Mouse (Mus musculus) heart, embryonic 13.5 days (tissue): ENCODE results near the gene Cd300lg. TPM values are rescaled to one million over a fixed set of nuclear protein-coding genes. Genes with fewer than 3 reads are reported as not detected.

Experiments used
- ATAC-seq: fragments of 200-750 bp; cut with Nextera tagmentation; 2 replicates; pipeline ENCODE4 v1.8.0; 2017; ENCODE audit warnings: moderate TSS enrichment; ENCODE audit not compliant: insufficient number of reproducible peaks, low FRiP score, low TSS enrichment; ENCODE audit errors: extremely low read depth
- H3K27ac ChIP-seq: fragments of 300-500 bp; sonication (generic); replicated peaks from 2 replicates; pipeline ENCODE4 v1.5.1; 2015; ENCODE audit warnings: moderate library complexity, mild to moderate bottlenecking, inconsistent platforms
- H3K27me3 ChIP-seq: fragments of 300-500 bp; sonication (generic); replicated peaks from 2 replicates; pipeline ENCODE4 v1.6.1; 2015; ENCODE audit warnings: mild to moderate bottlenecking, inconsistent platforms
- H3K36me3 ChIP-seq: fragments of 300-500 bp; sonication (generic); 2 replicates; pipeline ENCODE4 v1.6.1; 2015; ENCODE audit warnings: mild to moderate bottlenecking, inconsistent platforms
- H3K4me1 ChIP-seq: fragments of 300-500 bp; sonication (generic); 2 replicates; pipeline ENCODE4 v1.6.1; 2015; ENCODE audit warnings: inconsistent platforms
- H3K4me2 ChIP-seq: fragments of 300-500 bp; sonication (generic); 2 replicates; pipeline ENCODE4 v1.6.1; 2015; ENCODE audit warnings: inconsistent platforms, mild to moderate bottlenecking, moderate library complexity
- H3K4me3 ChIP-seq: fragments of 300-500 bp; sonication (generic); 2 replicates; pipeline ENCODE4 v1.5.1; 2015; ENCODE audit warnings: moderate library complexity, mild to moderate bottlenecking, inconsistent platforms
- H3K9ac ChIP-seq: fragments of 300-500 bp; sonication (generic); 2 replicates; pipeline ENCODE4 v1.6.1; 2015; ENCODE audit warnings: inconsistent platforms, mild to moderate bottlenecking, moderate library complexity
- H3K9me3 ChIP-seq: fragments of 300-500 bp; sonication (generic); 2 replicates; pipeline ENCODE4 v1.6.1; 2016; ENCODE audit warnings: inconsistent platforms
- WGBS: fragments of 180-500 bp; shearing (Covaris S2); methylation state at CpG from one replicate; pipeline ENCODE4 v1.1.7; 2015; ENCODE audit warnings: mixed read lengths; 5-methylcytosine and 5-hydroxymethylcytosine counted together
- polyA plus RNA-seq: library from polyadenylated mRNA; unstranded; fragments of >200 nt; fragmentation: Nextera tagmentation; extraction: Ambion mirVana; gene quantifications from 2 replicates; pipeline ENCODE4 v1.2.1, GENCODE M21; 2015

Gene Cd300lg
- polyA plus RNA-seq, 1 experiment from 2014 or later: 2.7 TPM

- no peak overlapping the region for H3K4me2 ChIP-seq
- 58% methylated on average over 15 of the region's 15 CpGs for WGBS
- H3K27me3 ChIP-seq: 0 out of 2 replicates have a peak, but pooled peaks cover 3% of the 10 kb centered on the region
- ATAC-seq: peak; percentile 48; the same call in 1 of the 2 replicates
- H3K9me3 ChIP-seq: no peaks in the 10 kb centered on the region
- H3K4me1 ChIP-seq: 0 out of 2 replicates have a peak, but pooled peaks cover 4% of the 10 kb centered on the region
- H3K9ac ChIP-seq: no peak overlapping the region
- no peak overlapping the region for H3K27ac ChIP-seq
- peaks cover 18% of the 10 kb centered on the region; the same call in 1 of the 2 replicates for H3K36me3 ChIP-seq
- no peak overlapping the region for H3K4me3 ChIP-seq
Measured at GRCm38 (mm10) chr11:102008954-102009637, 32.2 kb upstream of the Cd300lg start.

GRCm38 (mm10) chr11:102010140-102010539, 31.2 kb upstream of the Cd300lg start:
- ATAC-seq: no peak
- Histone ChIP-seq H3K4me1 (0 out of 2 replicates have a peak, but pooled peaks cover 4% of the 10 kb centered on the region), H3K9me3 (no peaks in the 10 kb centered on the region), H3K9ac (no peak overlapping the region), H3K27me3 (0 out of 2 replicates have a peak, but pooled peaks cover 3% of the 10 kb centered on the region), H3K4me2 (no peak overlapping the region), H3K27ac (no peak overlapping the region), H3K4me3 (no peak overlapping the region), H3K36me3 (peaks cover 12% of the 10 kb centered on the region; the same call in 1 of the 2 replicates)
- WGBS: 76% methylated on average over 13 of the region's 13 CpGs

GRCm38 (mm10) chr11:102011510-102011909, 29.8 kb upstream of the Cd300lg start:
- no peak overlapping the region for H3K4me2 ChIP-seq
- H3K36me3 ChIP-seq: peaks cover 12% of the 10 kb centered on the region; the same call in 1 of the 2 replicates
- H3K9me3 ChIP-seq: no peaks in the 10 kb centered on the region
- 78% methylated on average over 8 of the region's 8 CpGs for WGBS
- H3K27me3 ChIP-seq: 0 out of 2 replicates have a peak, but pooled peaks cover 3% of the 10 kb centered on the region
- no peak overlapping the region for H3K4me3 ChIP-seq
- peaks cover 11% of the 10 kb centered on the region for H3K4me1 ChIP-seq
- H3K27ac ChIP-seq: no peak overlapping the region
- ATAC-seq: no peak
- H3K9ac ChIP-seq: no peak overlapping the region

- Histone ChIP-seq H3K9me3 (no peaks in the 10 kb centered on the region), H3K36me3 (peaks cover 14% of the 10 kb centered on the region; the same call in 1 of the 2 replicates), H3K27ac (no peak overlapping the region), H3K4me2 (no peak overlapping the region), H3K9ac (no peak overlapping the region), H3K4me3 (no peak overlapping the region), H3K27me3 (no peaks in the 10 kb centered on the region), H3K4me1 (peaks cover 14% of the 10 kb centered on the region)
- WGBS: 77% methylated on average over 8 of the region's 8 CpGs
- no peak for ATAC-seq
Measured at GRCm38 (mm10) chr11:102013201-102013600, 28.1 kb upstream of the Cd300lg start.

- whole genome bisulfite sequencing: 62% methylated on average over 6 of the region's 6 CpGs
- Histone ChIP-seq H3K9ac (no peak overlapping the region), H3K27me3 (no peaks in the 10 kb centered on the region), H3K9me3 (no peaks in the 10 kb centered on the region), H3K4me2 (no peak overlapping the region), H3K27ac (no peak overlapping the region), H3K4me1 (peaks cover 9% of the 10 kb centered on the region), H3K36me3 (peaks cover 14% of the 10 kb centered on the region; the same call in 1 of the 2 replicates), H3K4me3 (no peak overlapping the region)
- ATAC-seq: no peak
Measured at GRCm38 (mm10) chr11:102015472-102015871, 25.8 kb upstream of the Cd300lg start.

GRCm38 (mm10) chr11:102016136-102016535, 25.2 kb upstream of the Cd300lg start:
- Histone ChIP-seq H3K27me3 (no peaks in the 10 kb centered on the region), H3K4me1 (peaks cover 9% of the 10 kb centered on the region), H3K4me3 (no peak overlapping the region), H3K9ac (no peak overlapping the region), H3K9me3 (no peaks in the 10 kb centered on the region), H3K27ac (peak overlapping the region; percentile 40), H3K4me2 (no peak overlapping the region), H3K36me3 (peaks cover 14% of the 10 kb centered on the region; the same call in 1 of the 2 replicates)
- no peak for ATAC-seq
- 74% methylated on average over 1 of the region's 1 CpGs for WGBS

DNA sequence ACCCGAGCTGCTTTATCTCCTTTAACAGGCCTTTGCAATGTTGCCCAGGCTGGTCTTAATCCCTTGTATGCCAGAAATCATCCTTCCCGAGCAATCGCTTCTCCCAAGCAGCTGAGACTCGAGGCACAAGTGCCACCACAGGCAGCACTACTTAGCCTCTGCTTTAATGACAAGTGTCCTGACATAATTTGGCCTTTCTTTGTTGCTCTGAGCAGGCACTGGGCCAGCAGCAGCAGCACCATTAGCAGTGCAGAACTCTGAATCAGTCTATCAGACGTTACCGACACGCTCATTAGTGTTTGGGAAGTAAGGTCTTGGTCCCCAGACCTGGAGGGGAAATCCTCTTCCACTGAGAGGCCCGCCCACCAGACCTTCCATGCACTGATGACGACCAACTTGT, 21.6 kb upstream of the Cd300lg start:
- no peak for ATAC-seq

GRCm38 (mm10) chr11:102021196-102021595, 20.1 kb upstream of the Cd300lg start:
- no peak overlapping the region for H3K9ac ChIP-seq
- peaks cover 8% of the 10 kb centered on the region for H3K36me3 ChIP-seq
- ATAC-seq: no peak
- H3K4me3 ChIP-seq: no peak overlapping the region
- H3K27ac ChIP-seq: no peak overlapping the region
- no peak overlapping the region for H3K4me2 ChIP-seq
- peaks cover 13% of the 10 kb centered on the region for H3K4me1 ChIP-seq
- peaks cover 23% of the 10 kb centered on the region for H3K27me3 ChIP-seq
- H3K9me3 ChIP-seq: no peaks in the 10 kb centered on the region
- WGBS: 75% methylated on average over 5 of the region's 5 CpGs

More for the DNA sequence above, 21.6 kb upstream of the Cd300lg start:
- Histone ChIP-seq H3K27me3 (peaks cover 10% of the 10 kb centered on the region), H3K9me3 (no peaks in the 10 kb centered on the region), H3K9ac (no peak overlapping the region), H3K27ac (no peak overlapping the region), H3K4me3 (no peak overlapping the region), H3K36me3 (peaks cover 8% of the 10 kb centered on the region), H3K4me2 (no peak overlapping the region), H3K4me1 (peaks cover 9% of the 10 kb centered on the region)
- WGBS: 74% methylated on average over 9 of the region's 9 CpGs

- H3K27ac ChIP-seq: no peak overlapping the region
- H3K9me3 ChIP-seq: no peaks in the 10 kb centered on the region
- H3K9ac ChIP-seq: no peak overlapping the region
- no peak for ATAC-seq
- peaks cover 18% of the 10 kb centered on the region for H3K4me1 ChIP-seq
- no peak overlapping the region for H3K4me3 ChIP-seq
- 76% methylated on average over 13 of the region's 13 CpGs for WGBS
- H3K36me3 ChIP-seq: peaks cover 4% of the 10 kb centered on the region
- peaks cover 34% of the 10 kb centered on the region for H3K27me3 ChIP-seq
- H3K4me2 ChIP-seq: no peak overlapping the region
Measured at GRCm38 (mm10) chr11:102023406-102023805, 17.9 kb upstream of the Cd300lg start.

DNA sequence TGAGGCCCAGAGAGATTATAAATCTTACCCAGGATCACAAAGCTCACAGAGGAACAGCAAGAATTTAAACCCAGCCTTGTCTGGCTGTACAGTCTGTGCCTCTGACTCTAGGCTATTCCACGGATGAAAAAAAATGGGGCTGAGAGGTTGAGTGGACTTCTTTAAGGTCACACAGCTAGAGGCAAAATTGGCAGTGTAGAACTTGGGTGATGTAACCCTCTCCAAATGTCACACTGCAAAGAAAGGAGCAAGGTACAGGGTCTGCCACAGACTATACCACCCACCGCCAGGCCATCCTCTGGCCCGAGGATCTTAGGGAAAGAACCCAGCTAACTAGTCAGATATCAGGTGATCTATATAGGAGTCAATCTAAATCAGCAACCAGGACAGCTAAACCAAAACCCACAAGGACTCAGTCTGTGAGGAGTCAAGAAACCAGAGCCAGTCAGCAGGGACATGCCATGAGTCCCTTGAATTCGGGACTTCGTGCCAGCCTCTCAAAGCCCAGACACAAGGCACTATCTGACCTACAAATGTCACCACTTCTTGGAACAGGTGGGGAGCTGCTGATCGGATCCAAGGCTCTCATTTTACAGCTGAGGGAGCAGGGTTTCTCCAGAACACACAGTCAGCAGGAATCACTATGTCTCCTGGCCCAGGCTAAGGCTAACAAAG, 17.1 kb upstream of the Cd300lg start:
- H3K4me1 ChIP-seq: peaks cover 18% of the 10 kb centered on the region
- peaks cover 34% of the 10 kb centered on the region for H3K27me3 ChIP-seq
- ATAC-seq: no peak
- H3K9me3 ChIP-seq: no peaks in the 10 kb centered on the region
- no peak overlapping the region for H3K9ac ChIP-seq
- peaks cover 4% of the 10 kb centered on the region for H3K36me3 ChIP-seq
- 76% methylated on average over 6 of the region's 6 CpGs for WGBS
- no peak overlapping the region for H3K4me2 ChIP-seq
- H3K27ac ChIP-seq: no peak overlapping the region
- H3K4me3 ChIP-seq: no peak overlapping the region

DNA sequence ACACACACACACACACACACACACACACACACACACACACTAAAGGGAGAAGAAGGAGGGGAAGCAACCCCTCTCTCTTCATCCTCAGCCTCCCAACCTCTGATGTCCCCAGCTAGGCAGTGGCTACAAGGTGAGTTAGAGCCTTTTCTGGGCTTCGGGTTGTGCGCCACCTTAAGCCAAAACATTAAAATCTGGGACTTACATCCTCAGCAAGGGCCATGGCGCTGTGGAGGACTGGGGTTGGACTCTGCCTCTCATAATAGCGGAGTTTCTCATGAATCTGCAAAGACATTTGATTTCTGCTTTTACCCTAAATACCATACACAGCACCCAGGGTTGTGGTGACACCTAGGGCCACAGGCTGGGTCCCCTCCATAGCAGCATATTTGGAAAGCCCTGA, 16.4 kb upstream of the Cd300lg start:
- Histone ChIP-seq H3K9me3 (no peaks in the 10 kb centered on the region), H3K4me3 (no peak overlapping the region), H3K27ac (no peak overlapping the region), H3K27me3 (peaks cover 34% of the 10 kb centered on the region), H3K9ac (no peak overlapping the region), H3K4me1 (peaks cover 19% of the 10 kb centered on the region), H3K36me3 (peaks cover 4% of the 10 kb centered on the region), H3K4me2 (no peak overlapping the region)
- WGBS: 80% methylated on average over 4 of the region's 4 CpGs
- ATAC-seq: no peak
